Mouse (Mus musculus) cerebellum, postnatal 25 days (tissue): ENCODE measurements around the gene Ifnar2.

Experiments
- DNase-seq, 2 experiments: peaks; one replicate each; pipeline ENCODE4 v3.0.0; 2021; ENCODE audit warnings: mixed read lengths in 2 of 2

Gene Ifnar2

GRCm38 (mm10) chr16:91395633-91396392 is 23.2 kb downstream of the Ifnar2 start:
- no peak for DNase-seq

GRCm38 (mm10) chr16:91396844-91397537 is 24.4 kb downstream of the Ifnar2 start:
- no peak for DNase-seq

GRCm38 (mm10) chr16:91398030-91398429 is 25.4 kb downstream of the Ifnar2 start:
- no peak for DNase-seq

GRCm38 (mm10) chr16:91398944-91399343 is 26.4 kb downstream of the Ifnar2 start:
- DNase-seq = no peak

- no peak for DNase-seq
These were observed 29.1 kb downstream of the Ifnar2 start for GRCm38 (mm10) chr16:91401569-91402165.

GRCm38 (mm10) chr16:91403784-91404183 is 31.2 kb downstream of the Ifnar2 start:
- DNase-seq = peak in 1 of 2 experiments; percentile 20

GRCm38 (mm10) chr16:91404187-91404586 is 31.6 kb downstream of the Ifnar2 start:
- DNase-seq = no peak

- no peak for DNase-seq
These were observed 32.4 kb downstream of the Ifnar2 start for GRCm38 (mm10) chr16:91404828-91405577.

GRCm38 (mm10) chr16:91405640-91406584 is 33.3 kb downstream of the Ifnar2 start, which contains the start of gene Il10rb:
Gene Il10rb (plus strand): TSS chr16:91406164.
- peak; percentile 52 to 62 for DNase-seq

- DNase-seq = no peak
These were observed 34.1 kb downstream of the Ifnar2 start for GRCm38 (mm10) chr16:91406585-91407220.

- no peak for DNase-seq
These were observed 40.7 kb downstream of the Ifnar2 start for GRCm38 (mm10) chr16:91413102-91413844.

- no peak for DNase-seq
These were observed 43.0 kb downstream of the Ifnar2 start for GRCm38 (mm10) chr16:91415391-91416189.

GRCm38 (mm10) chr16:91416357-91416756 is 43.8 kb downstream of the Ifnar2 start:
- no peak for DNase-seq

GRCm38 (mm10) chr16:91416938-91417337 is 44.4 kb downstream of the Ifnar2 start:
- no peak for DNase-seq

GRCm38 (mm10) chr16:91418531-91418930 is 45.9 kb downstream of the Ifnar2 start:
- no peak for DNase-seq

- no peak for DNase-seq
These were observed 53.2 kb downstream of the Ifnar2 start for GRCm38 (mm10) chr16:91425816-91426215.

- DNase-seq = no peak
These were observed 54.0 kb downstream of the Ifnar2 start for GRCm38 (mm10) chr16:91426586-91426985.

GRCm38 (mm10) chr16:91427461-91427860 is 54.9 kb downstream of the Ifnar2 start:
- DNase-seq = no peak

GRCm38 (mm10) chr16:91428259-91428865 is 55.8 kb downstream of the Ifnar2 start:
- no peak for DNase-seq
